Mouse (Mus musculus): ENCODE measurements around the gene Hnrnpa0.

- TF ChIP-seq EP300 (optimal IDR thresholded peaks at IDR 0.05): no peak
- TF ChIP-seq CTCF (IDR thresholded peaks at IDR 0.05; ENCODE audit: low read depth): no peak
Measured at GRCm38 (mm10) chr13:58129687-58130246, 1.4 kb upstream of the Hnrnpa0 start.

All from stomach, postnatal 0 days (tissue).